ENCODE assay signal across 8 mouse cellular contexts in the genomic region with DNA sequence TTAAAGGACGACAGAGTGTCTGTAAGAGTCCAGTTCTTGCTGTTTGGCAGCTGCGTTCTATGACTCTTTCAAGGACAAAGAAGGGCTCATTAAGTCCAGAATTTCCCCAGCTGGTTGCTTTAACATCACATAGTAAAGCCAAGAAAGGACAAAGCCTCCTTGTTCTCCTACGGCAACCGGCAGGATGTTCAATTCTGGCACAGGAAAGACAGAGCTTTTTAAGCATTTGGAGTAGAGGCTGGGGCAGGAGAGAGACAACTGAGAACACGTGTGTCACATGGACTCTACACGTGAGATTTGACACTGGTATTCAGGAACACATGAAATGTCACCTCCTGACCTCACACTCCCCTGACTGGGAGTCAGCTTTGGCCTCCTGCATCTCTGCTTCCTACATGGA.
DNase-seq lines count a peak whose midpoint lies in the region; ATAC-seq lines count a peak whose summit lies in the region.

No protein-coding gene starts in this region.

- H3K4me1 ChIP-seq in heart, embryonic 11.5 days (ENCODE audit: control insufficient read depth, insufficient read depth, low read length), result no peaks in the 10 kb centered on the region
- H3K4me1 ChIP-seq in forebrain, embryonic 14.5 days (ENCODE audit: control insufficient read depth, insufficient read depth, low read length), result no peaks in the 10 kb centered on the region
- H3K4me1 ChIP-seq in limb, embryonic 10.5 days, result peaks cover 5% of the 10 kb centered on the region; the same call in 1 of the 2 replicates

- H3K27ac ChIP-seq in heart, embryonic 11.5 days (ENCODE audit: low read depth, low read length), result no peak overlapping the region
- no peak overlapping the region for H3K27ac ChIP-seq in forebrain, embryonic 14.5 days (ENCODE audit: low read depth, low read length)
- H3K27ac ChIP-seq in limb, embryonic 10.5 days, result peak overlapping the region; percentile 9; the same call in 1 of the 2 replicates

- H3K36me3 ChIP-seq in heart, embryonic 11.5 days (ENCODE audit: control insufficient read depth, insufficient read depth, low read length), result no peaks in the 10 kb centered on the region
- H3K36me3 ChIP-seq in forebrain, embryonic 14.5 days (ENCODE audit: control insufficient read depth, insufficient read depth, low read length), result no peaks in the 10 kb centered on the region
- H3K36me3 ChIP-seq in limb, embryonic 10.5 days, result no peaks in the 10 kb centered on the region

- no peak overlapping the region for H3K4me2 ChIP-seq in heart, embryonic 11.5 days
- H3K4me2 ChIP-seq in forebrain, embryonic 14.5 days (ENCODE audit: low read length), result no peak overlapping the region

- no peak for ATAC-seq in heart, embryonic 11.5 days (replicated peaks; ENCODE audit: insufficient number of reproducible peaks, low FRiP score, low TSS enrichment)
- no peak for ATAC-seq in forebrain, embryonic 14.5 days
- no peak for ATAC-seq in megakaryocyte-erythroid progenitor cell, adult 5-6 weeks (replicated peaks; ENCODE audit: low FRiP score, low TSS enrichment, poor library complexity, severe bottlenecking)

- H3K4me3 ChIP-seq in heart, embryonic 11.5 days (ENCODE audit: low read depth, low read length), result no peak overlapping the region
- H3K4me3 ChIP-seq in forebrain, embryonic 14.5 days (ENCODE audit: low read depth, low read length), result no peak overlapping the region
- H3K4me3 ChIP-seq in limb, embryonic 10.5 days, result no peak overlapping the region

- H3K9ac ChIP-seq in heart, embryonic 11.5 days (ENCODE audit: low read depth, low read length), result no peak overlapping the region
- no peak overlapping the region for H3K9ac ChIP-seq in forebrain, embryonic 14.5 days (ENCODE audit: low read length)

- peak; percentile 44 to 65 for DNase-seq in heart, adult 9 months (ENCODE audit: low spot score in 2 of 2)
- peak; percentile 51 for DNase-seq in brain, adult 2 months (ENCODE audit: low read depth, low spot score)
- peak; percentile 51 for DNase-seq in forebrain, embryonic 14.5 days (ENCODE audit: low spot score)
- no peak for DNase-seq in limb, embryonic 10.5 days (ENCODE audit: low spot score)
- DNase-seq in right cerebral cortex, postnatal 4 days, result no peak
- no peak for DNase-seq in cerebellum, postnatal 25 days

- no peaks in the 10 kb centered on the region for H3K27me3 ChIP-seq in heart, embryonic 11.5 days (ENCODE audit: control insufficient read depth, insufficient read depth, low read length)
- H3K27me3 ChIP-seq in forebrain, embryonic 14.5 days (replicated peaks; ENCODE audit: control insufficient read depth, insufficient read depth, low read length), result no peaks in the 10 kb centered on the region
- H3K27me3 ChIP-seq in limb, embryonic 10.5 days (ENCODE audit: low read depth, poor library complexity, severe bottlenecking), result no peaks in the 10 kb centered on the region

- H3K9me3 ChIP-seq in heart, embryonic 11.5 days (replicated peaks; ENCODE audit: control insufficient read depth, low read length), result no peaks in the 10 kb centered on the region
- H3K9me3 ChIP-seq in forebrain, embryonic 14.5 days (replicated peaks; ENCODE audit: control insufficient read depth, low read length), result no peaks in the 10 kb centered on the region
- no peaks in the 10 kb centered on the region for H3K9me3 ChIP-seq in limb, embryonic 10.5 days (replicated peaks)

- 53% methylated on average over 6 of the region's 6 CpGs for WGBS in heart, embryonic 11.5 days (ENCODE audit: insufficient replicate concordance)
- WGBS in forebrain, embryonic 14.5 days, result 9% methylated on average over 6 of the region's 6 CpGs
- 72% methylated on average over 6 of the region's 6 CpGs for WGBS in limb, embryonic 10.5 days

Comparison
In these comparisons a context has a peak if more than half of its experiments do, and no peak if none do; other contexts are left out.
1. DNase-seq: peak in heart, adult 9 months (2 of 2), brain, adult 2 months (single experiment) and forebrain, embryonic 14.5 days (single experiment); none in limb, embryonic 10.5 days (single experiment), right cerebral cortex, postnatal 4 days (single experiment) and cerebellum, postnatal 25 days (0 of 2).